Mouse (Mus musculus) splenic B cell, adult 2 months (primary cell): ENCODE measurements at regions not wholly inside any gene's neighbourhood (a gene's known extent, or its start where the extent isn't known, plus 50 kb on each side); places are given as distances from the start of the nearest gene placed in this dataset.
"Not testable (repeated sequence)": the region's sequence is repeated elsewhere in the genome, so short reads cannot be mapped to it uniquely, and the experiment has no call there.

Experiments
- DNase-seq: peaks from one replicate; pipeline ENCODE4 v3.0.0-alpha.2; 2011; ENCODE audit warnings: low read depth, low spot score
- H3K27me3 ChIP-seq: 2 replicates; pipeline ENCODE4 v1.6.1; 2012; ENCODE audit warnings: mild to moderate bottlenecking, low read length, moderate library complexity, mixed read lengths; ENCODE audit not compliant: control insufficient read depth, poor library complexity, insufficient read depth, severe bottlenecking
- H3K36me3 ChIP-seq: 2 replicates; pipeline ENCODE4 v1.6.1; 2012; ENCODE audit warnings: mild to moderate bottlenecking, low read length, moderate library complexity, mixed read lengths; ENCODE audit not compliant: control insufficient read depth, poor library complexity, insufficient read depth, severe bottlenecking

DNA sequence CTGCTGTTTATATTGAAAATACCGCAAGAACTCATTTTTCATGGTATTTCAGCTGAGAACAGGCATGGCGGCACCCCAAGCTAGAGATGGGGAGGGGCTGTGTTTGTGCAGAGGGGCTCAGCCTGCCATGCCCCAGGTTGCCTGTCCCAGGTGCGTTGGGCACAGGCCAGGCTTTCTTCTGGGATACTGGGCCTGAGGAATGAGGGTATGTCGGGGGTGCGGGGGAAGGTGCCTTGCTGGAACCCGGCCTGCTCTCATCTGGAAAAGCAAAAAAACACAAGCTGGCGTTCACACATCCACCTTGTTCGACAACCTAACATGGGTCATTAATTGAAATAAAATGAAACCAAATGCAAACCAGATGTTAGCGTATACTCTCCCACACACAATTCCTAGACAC is 142.2 kb upstream of the Adamts18 start:
- no peak for DNase-seq
- no peaks in the 10 kb centered on the region for H3K36me3 ChIP-seq
- no peaks in the 10 kb centered on the region for H3K27me3 ChIP-seq

DNA sequence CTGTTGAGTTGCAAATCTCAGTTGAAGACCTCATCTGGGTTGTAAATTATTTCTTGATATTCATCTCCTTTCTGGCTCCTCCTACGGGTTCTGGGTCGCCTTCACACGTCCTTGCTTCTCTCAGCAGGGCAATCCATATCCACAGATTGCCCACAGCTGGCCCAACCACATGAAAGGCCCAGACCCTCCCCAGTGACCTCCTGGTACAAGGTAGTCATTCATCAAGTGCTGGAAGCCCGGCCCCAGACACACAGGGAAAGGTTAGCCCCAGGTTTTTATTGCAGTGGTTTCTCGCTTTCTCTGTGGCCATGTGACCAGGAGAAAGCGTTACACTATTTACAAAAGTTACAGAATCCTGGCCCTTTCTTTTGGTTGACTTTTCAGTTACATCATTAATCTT is 134.5 kb upstream of the Nudt7 start:
- no peaks in the 10 kb centered on the region for H3K36me3 ChIP-seq
- H3K27me3 ChIP-seq: no peaks in the 10 kb centered on the region
- DNase-seq: no peak

DNA sequence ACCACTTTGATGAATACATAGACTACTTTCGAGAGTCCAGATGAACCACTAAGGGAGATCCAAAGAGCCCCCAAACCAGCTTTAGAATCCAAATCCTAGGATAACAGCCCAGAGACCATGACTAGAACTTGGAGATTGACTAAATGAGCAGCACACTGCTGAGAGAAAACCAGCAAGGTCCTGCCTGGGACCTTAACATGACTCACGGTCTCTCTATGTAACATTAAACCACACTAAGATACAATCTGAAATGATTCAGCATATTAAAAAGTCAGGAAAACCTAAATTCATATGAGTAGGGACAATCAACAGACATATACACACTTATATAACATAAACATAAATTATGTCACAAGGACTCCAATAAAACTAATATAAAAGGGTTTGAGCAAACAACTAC is 131.7 kb upstream of the Nudt7 start:
- H3K36me3 ChIP-seq: no peaks in the 10 kb centered on the region
- no peak for DNase-seq
- H3K27me3 ChIP-seq: no peaks in the 10 kb centered on the region

DNA sequence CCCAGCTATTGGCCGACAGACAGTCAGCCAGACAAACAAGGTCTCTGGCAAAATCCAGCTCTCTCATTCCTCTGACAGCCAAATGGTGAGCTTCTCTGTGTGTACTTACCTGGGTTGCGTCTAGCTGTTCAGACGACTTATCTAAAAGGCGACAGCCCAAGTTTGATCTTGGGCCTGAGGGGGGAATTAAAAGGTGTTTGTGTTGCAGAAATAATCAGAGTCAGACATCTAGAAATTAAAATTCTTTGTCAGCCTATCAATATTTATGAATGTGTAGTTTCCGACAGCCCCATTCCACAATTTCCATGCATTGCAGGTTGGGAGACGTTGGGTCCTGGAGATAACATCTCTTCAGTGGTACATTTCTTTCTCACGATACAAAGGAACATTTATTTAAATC is 128.9 kb upstream of the Nudt7 start:
- H3K27me3 ChIP-seq: no peaks in the 10 kb centered on the region
- no peak for DNase-seq
- H3K36me3 ChIP-seq: no peaks in the 10 kb centered on the region

DNA sequence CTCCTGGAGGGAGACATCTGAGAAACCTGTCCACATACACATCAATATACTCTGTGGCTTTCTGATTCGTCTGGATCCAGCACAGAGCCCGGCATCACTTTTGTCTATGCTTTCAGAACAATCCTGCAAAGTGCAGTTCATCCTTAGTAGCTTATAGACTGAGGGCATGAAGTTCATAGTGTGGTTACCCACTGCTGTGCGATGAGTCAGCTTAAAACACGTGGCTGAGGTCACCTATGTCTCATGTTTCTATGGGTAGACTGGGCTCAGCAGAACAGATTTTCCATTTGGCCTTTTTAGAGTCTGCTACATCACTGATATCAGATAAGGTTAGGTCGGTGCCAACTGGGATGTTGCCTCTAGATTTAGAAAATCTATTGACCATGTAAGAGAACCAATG is 126.8 kb upstream of the Nudt7 start:
- no peaks in the 10 kb centered on the region for H3K27me3 ChIP-seq
- DNase-seq: no peak

GRCm38 (mm10) chr8:114007103-114007502 is 126.3 kb upstream of the Nudt7 start:
- Histone ChIP-seq H3K36me3 (no peaks in the 10 kb centered on the region), H3K27me3 (no peaks in the 10 kb centered on the region)
- DNase-seq: no peak

More for the DNA sequence above, 126.8 kb upstream of the Nudt7 start:
- H3K36me3 ChIP-seq: no peaks in the 10 kb centered on the region

DNA sequence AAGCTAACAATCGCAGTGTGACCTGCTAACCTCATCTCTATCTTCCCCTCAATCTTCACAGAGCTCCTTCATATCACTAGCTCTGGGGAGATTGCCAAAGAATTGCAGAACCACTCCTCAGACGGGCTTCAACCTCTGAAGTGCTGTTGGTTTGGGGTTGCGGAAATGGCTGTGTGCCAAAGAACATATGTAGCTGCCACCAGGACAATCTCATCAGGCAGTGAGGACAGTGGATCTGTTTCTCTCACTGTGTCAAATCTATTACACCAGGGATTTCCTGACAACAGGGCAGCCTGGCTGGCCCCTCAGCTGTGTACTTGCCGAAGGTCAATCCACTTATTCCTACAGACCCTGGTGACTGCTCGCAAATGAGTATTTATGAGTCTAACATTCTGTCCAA is 115.0 kb upstream of the Nudt7 start:
- DNase-seq: no peak
- no peaks in the 10 kb centered on the region for H3K36me3 ChIP-seq
- no peaks in the 10 kb centered on the region for H3K27me3 ChIP-seq

DNA sequence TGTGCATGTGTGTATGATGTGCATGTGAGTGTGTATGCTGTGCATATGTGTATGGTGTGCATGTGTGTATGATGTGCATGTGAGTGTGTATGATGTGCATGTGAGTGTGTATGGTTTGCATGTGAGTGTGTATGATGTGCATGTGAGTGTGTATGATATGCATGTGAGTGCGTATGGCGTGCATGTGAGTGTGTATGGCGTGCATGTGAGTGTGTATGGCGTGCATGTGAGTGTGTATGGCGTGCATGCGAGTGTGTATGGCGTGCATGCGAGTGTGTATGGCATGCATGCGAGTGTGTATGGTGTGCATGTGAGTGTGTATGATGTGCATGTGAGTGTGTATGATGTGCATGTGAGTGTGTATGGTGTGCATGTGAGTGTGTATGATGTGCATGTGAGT is 103.2 kb upstream of the Nudt7 start:
- not testable (repeated sequence) for H3K36me3 ChIP-seq, H3K27me3 ChIP-seq, DNase-seq

DNA sequence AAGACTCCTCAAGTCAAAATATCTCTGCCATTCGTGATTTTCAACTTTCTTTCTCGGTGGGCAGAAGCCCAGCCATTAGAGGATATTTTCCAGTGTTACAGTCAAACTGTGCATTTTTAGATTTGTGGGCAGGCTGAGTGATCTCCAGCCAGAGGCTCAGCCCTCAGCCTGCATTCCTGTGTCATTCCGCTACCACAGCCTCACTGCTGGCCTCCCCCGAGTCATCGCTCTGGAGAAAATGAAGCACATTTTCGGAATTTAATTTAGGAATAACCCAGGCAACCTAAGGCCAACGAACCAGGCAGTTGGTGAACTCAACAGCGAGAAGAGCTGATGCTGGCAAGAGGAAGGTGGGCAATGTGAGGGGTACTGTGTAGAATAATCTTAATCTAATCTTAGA is 80.9 kb upstream of the Nudt7 start:
- H3K27me3 ChIP-seq: no peaks in the 10 kb centered on the region
- DNase-seq: no peak

DNA sequence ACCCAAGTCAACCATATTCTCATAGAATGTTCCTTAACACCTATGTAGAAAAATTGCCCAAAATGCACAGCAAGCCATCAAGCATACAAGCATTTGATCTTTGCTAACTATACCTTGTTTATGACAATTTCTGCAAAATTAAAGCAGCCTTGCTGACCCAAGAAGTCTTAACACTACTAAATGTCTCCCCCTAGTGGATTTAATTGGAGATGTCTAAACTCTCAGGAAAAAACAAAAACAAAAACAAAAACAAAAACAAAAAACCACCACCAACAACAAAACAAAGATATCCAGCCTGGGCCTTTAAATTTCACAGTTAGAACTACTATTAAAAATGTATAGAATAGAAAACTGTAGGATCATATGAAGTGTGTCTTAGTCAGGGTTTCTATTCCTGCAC is 69.8 kb upstream of the Nudt7 start:
- DNase-seq: no peak
- no peaks in the 10 kb centered on the region for H3K27me3 ChIP-seq
- H3K36me3 ChIP-seq: no peaks in the 10 kb centered on the region

More for the DNA sequence above, 80.9 kb upstream of the Nudt7 start:
- H3K36me3 ChIP-seq: no peaks in the 10 kb centered on the region

- Histone ChIP-seq H3K27me3 (no peaks in the 10 kb centered on the region), H3K36me3 (no peaks in the 10 kb centered on the region)
- DNase-seq: no peak
These were observed 61.0 kb upstream of the Nudt7 start for GRCm38 (mm10) chr8:114072330-114072729.

GRCm38 (mm10) chr8:114074122-114074521 is 59.2 kb upstream of the Nudt7 start:
- Histone ChIP-seq H3K27me3 (no peaks in the 10 kb centered on the region), H3K36me3 (no peaks in the 10 kb centered on the region)
- peak; percentile 33 for DNase-seq

DNA sequence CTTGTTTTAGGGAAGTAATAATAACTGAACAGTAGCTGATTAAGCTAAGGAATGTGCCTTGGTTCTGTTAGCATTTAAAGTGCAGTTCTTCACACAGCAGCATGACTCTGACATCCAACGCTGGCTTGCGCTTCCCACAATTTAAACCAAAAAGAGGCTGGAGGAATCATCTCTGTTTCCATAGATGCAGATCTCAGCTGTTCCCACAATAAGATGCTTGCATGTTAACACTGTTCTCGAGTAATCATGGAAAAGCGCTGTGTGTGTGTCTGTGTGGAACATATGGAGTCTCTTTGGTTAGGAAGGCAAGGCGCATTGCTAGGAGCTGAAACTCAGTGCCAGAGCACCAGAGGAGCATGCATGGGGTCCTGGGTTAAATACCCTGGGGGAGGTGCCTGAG is 56.7 kb upstream of the Nudt7 start:
- DNase-seq: no peak

DNA sequence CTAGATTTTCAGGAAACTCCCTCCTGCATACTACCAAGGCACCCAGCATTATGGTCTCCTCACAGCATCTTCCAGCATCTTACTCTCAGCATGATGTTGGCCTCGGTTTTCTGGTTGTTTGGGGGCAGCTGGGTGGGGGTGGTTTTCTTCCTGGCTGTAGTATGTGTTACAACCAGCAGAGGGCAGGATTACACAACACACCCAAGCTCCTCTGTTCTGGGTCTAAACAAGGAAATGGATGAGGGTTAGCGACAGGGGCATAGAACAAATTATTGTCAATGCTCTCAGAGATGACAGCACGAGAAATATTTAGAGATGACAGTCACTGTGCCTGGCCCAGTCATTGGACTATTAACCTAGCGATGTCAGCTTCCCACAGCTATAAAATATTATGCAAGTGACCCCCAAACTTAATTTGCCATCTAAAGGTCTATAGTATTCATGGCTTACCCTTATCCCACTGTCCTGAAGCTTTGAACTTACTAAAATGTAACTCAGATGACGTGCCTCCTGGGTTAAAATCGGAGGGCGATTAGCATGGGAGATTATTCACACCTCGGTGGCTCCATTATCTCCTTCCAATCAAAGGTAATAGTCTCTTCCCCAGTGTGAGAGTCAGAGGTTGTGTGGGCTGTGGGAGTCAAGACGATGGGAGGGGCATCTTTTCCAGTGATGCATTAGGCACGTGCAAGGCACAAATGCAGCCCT is 52.2 kb upstream of the Nudt7 start:
- H3K36me3 ChIP-seq: no peaks in the 10 kb centered on the region
- H3K27me3 ChIP-seq: no peaks in the 10 kb centered on the region
- peak; percentile 54 for DNase-seq

More for the DNA sequence above, 56.7 kb upstream of the Nudt7 start:
- Histone ChIP-seq H3K27me3 (no peaks in the 10 kb centered on the region), H3K36me3 (no peaks in the 10 kb centered on the region)

DNA sequence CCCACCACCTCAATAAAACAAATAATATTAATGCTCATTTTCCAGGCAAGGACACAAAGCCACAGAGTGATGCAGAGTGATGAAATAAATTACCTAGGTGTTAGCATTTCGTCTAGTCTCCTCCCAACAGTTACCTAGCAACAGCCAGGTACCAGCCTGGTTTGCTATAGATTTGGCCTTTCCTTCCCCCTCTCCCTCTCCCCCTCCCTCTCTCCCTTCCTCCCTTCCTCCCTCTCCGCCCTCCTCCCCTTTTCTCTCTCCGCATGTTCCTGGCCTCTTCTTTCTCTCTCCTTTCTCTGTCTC is 51.6 kb upstream of the Nudt7 start:
- H3K27me3 ChIP-seq: no peaks in the 10 kb centered on the region
- no peaks in the 10 kb centered on the region for H3K36me3 ChIP-seq
- no peak for DNase-seq
